Mouse (Mus musculus): ENCODE data around the gene Naglu. TPM values are rescaled to one million over a fixed set of nuclear protein-coding genes. Genes with fewer than 3 reads are reported as not detected.

Gene Naglu
- total RNA-seq, 2 experiments from 2014 or later: 9.1 to 10.1 TPM

GRCm38 (mm10) chr11:101080421-101080820, 10.6 kb downstream of the Naglu start:
- intact Hi-C loops (cut with DNase I): no loop called here
- DNase-seq: no peak

DNA sequence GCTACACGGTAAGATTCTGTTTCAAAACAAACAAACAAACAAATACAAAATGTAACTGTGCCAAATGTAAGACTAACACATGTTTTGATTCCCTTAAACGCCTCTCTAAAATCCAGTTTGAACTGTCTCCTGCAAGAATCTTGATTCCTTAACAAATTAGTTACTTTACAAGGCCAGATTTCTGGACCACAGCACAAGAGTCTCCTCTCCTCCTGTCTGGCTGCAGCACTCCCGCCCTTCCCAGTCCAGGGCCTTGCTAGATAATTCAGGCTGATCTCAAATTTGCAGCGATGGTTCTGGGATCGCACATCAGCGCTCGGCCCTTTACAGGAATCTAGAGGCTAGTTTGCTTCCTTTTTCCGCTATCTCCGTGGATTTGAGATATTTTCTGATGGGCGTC, 11.8 kb downstream of the Naglu start:
- intact Hi-C loops (cut with DNase I): loop anchor here (1.0 kb wide), 2 partner anchors 11 to 92 kb away; partner anchors contain the start of gene Naglu
- DNase-seq: no peak

DNA sequence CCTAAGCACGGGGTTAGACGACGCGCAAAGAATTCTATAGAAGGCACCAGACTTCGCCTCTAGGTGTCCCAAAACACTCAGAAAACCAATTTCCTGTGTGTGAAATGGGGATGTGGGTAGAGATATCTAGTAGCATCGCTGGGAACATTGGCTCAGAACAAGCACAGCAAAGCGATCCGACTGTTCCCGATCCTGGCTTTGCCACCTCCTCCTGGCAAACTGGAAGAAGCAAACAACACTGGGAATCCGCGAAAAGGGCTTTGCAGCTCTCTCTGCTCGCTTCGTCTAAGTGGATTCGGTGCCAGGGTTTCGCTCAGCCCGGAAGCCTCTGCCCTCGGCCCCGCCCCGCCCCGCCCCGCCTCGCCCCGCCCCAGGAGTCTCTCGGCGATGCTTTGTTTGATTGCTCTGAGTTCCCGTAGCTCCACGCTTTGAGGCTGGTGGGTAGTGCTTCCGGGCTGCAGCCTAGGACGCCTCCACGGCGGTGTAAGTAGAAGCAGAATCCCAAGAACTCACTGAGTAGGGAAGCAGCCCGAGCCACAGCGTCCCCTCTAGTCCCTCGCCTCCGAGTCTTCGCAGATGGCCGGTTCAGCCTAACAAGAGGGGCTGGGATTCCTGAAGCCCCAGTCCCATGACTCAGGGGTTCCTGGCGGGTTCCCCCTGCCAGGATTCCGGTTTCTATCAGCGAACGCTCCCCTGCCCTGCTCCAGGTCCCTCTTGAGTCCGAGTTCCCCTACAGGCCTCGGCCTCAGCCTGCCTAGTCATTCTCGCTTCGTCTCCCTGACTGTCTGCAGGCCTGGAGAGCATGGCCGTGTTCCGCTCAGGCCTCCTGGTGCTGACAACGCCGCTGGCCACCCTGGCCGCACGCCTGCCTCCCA, 12.6 kb downstream of the Naglu start, which contains the start of gene Coasy:
TSS of gene Coasy (plus strand) at position 358 of the 875 bp plus-strand sequence.
- intact Hi-C loops (cut with DNase I): loop anchor here (1.0 kb wide), 1 partner anchor 91 kb away; no protein-coding TSS in a partner anchor
- peak; percentile 78 to 88 for DNase-seq

DNA sequence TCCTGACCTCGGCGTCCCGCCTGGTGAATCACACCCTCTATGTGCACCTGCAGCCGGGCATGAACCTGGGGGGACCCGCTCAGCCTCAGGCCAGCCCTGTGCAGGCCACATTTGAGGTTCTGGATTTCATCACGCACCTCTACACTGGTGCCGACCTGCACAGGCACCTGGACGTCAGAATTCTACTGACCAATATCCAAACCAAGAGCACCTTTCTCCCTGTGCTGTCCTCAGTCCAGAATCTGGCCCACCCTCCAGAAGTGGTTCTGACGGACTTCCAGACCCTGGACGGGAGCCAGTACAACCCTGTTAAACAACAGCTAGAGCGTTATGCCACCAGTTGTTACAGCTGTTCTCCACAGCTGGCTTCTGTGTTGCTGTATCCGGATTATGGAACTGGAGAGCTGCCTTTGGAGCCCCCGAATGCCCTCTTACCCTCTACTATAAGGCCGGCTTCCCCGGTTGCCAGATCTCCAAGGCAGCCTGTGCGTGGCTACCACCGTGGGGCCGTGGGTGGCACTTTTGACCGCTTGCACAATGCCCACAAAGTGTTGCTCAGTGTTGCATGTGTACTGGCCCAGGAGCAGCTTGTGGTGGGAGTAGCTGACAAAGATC, 13.4 kb downstream of the Naglu start:
- DNase-seq: no peak
- intact Hi-C loops (cut with DNase I): no loop called here

- DNase-seq: no peak
- intact Hi-C loops (cut with DNase I): no loop called here
Measured at GRCm38 (mm10) chr11:101084246-101084645, 14.4 kb downstream of the Naglu start.

DNA sequence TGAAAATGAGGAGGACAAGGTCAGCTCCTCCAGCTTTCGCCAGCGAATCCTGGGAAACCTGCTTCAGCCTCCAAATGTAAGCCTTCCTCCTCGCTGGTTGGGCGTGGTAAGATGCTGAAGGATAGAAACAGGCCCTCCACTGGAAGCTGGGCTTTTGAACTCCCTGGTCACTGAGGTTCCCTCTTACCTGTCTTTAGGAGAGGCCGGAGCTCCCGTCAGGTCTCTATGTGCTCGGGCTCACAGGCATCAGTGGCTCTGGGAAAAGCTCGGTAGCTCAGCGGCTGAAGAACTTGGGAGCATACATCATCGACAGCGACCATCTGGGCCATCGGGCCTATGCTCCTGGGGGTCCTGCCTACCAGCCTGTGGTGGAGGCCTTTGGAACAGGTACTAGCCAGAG, 15.0 kb downstream of the Naglu start:
- intact Hi-C loops (cut with DNase I): no loop called here
- no peak for DNase-seq

DNA sequence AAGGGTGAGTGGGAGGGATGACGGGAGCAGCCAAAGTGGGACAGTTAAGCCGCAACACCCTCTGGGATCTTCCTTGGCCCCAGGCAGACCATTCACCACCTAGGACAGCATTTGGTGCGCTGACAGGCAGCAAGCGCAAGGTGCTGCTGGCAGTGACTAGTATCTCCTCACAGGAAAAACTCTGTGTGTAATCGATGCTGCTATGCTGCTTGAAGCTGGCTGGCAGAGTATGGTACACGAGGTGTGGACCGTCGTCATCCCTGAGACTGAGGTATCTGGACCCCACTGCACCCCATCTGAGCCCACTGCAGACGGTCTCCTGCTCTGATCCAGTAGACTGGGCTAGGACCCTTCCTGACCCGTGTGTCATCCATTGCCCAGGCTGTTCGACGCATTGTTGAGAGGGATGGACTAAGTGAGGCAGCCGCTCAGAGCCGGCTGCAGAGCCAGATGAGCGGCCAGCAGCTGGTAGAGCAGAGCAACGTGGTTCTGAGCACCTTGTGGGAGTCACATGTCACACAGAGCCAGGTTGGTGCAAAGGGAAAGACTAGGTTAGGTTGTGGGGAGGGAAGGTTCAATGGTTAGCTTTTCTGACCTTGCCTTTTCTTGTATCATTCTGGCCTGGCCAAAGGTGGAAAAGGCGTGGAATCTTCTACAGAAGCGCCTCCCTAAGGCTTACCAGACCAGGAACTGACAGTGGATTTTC, 16.0 kb downstream of the Naglu start:
- no peak for DNase-seq
- intact Hi-C loops (cut with DNase I): no loop called here

GRCm38 (mm10) chr11:101086323-101086674, 16.5 kb downstream of the Naglu start:
- intact Hi-C loops (cut with DNase I): no loop called here
- DNase-seq: no peak

GRCm38 (mm10) chr11:101086756-101087681, 17.2 kb downstream of the Naglu start, which contains the start of gene Mlx:
Gene Mlx, plus strand, starts transcription at chr11:101087277.
- peak; percentile 85 to 88 for DNase-seq
- intact Hi-C loops (cut with DNase I): no loop called here

DNA sequence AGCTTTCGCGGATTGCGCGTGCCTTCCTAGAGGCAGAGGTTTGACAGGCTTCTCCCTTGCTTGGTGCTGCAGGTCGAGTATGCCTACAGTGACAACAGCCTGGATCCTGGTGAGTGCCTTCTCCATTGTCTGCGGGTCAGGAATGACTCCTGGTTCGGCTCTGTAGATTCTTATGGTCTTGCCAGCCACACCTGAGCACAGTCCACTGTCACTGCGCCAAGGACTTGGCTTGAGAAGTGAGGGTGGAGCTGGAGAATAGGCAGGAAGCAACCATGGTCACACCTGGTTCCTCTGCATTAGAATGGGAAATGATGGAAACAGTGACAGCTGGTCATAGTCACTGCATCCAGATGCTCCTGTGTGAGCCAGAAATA, 17.9 kb downstream of the Naglu start:
- intact Hi-C loops (cut with DNase I): no loop called here
- no peak for DNase-seq

DNA sequence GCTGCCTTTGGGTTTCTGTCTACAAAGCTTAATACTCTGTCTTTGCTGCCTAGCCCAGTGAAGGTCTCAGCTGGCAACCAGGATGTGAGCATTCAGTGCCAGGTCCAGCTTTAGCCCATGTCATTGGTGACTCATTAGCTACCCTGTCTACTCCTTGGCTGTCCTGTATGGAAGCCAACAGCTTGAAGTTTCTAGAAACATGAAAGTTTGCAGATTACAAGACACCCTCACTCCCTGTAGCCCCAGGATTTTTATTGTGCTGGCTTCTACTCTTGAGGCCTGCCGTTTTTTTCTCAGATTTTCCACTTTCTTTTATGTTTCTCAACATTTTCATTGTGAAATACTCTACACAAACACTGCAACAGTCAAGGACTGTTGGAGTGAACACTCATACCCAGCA, 20.1 kb downstream of the Naglu start:
- intact Hi-C loops (cut with DNase I): no loop called here
- DNase-seq: no peak

DNA sequence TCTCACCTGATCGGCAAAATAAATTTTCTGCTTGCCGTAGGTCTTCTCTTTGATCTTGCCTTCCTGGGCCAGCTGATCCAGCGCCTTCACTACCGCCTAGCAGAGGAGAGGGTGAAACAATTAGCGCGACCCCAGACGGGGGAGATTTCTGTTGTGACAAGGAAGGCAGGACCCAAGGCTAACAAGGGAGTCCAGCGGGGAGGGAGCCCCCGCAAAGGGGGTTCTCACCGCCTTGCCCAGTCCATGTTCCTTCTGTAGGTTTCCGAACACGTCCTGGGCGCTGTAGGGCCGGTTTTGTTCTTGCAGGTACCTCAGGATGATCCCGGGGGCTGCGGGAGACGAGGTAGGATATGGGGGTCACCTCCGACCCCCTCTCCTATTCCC, 25.1 kb downstream of the Naglu start:
- DNase-seq: no peak
- intact Hi-C loops (cut with DNase I): loop anchor here (1.0 to 5.0 kb wide), 2 partner anchors 78 to 207 kb away; partner anchors contain the start of gene Becn1

- peak; percentile 94 to 96 for DNase-seq
- intact Hi-C loops (cut with DNase I): loop anchor here (1.0 to 5.0 kb wide), 3 partner anchors 23 to 207 kb away; partner anchors contain the start of genes Becn1, Retreg3 and Tubg1
Measured at GRCm38 (mm10) chr11:101095314-101096024, 25.7 kb downstream of the Naglu start, which contains the start of gene Psmc3ip. Gene Psmc3ip, minus strand, starts transcription at chr11:101095436.

DNA sequence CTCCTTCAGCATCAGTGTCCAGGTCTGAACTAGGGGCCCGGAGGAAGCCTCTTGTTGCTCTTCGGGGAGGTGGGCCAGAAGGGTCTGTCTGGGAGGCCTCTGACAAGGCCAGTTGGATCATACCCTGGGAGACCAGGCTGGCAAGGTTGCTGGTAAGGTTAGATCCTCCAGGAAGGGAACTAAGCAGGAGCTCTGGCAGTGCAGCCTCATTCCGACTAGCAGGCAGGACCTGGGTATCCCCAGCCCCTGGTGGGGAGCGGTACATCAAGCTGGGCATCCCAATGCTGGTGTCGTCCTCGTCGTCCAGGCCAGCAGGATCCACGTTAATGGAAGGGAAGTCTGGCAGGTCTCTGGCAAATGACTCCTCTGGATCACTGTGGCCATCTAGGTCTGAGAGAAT, 28.4 kb downstream of the Naglu start:
- DNase-seq: no peak
- intact Hi-C loops (cut with DNase I): loop anchor here (5.0 kb wide), 1 partner anchor 204 kb away; the partner anchor contains the start of gene Becn1

DNA sequence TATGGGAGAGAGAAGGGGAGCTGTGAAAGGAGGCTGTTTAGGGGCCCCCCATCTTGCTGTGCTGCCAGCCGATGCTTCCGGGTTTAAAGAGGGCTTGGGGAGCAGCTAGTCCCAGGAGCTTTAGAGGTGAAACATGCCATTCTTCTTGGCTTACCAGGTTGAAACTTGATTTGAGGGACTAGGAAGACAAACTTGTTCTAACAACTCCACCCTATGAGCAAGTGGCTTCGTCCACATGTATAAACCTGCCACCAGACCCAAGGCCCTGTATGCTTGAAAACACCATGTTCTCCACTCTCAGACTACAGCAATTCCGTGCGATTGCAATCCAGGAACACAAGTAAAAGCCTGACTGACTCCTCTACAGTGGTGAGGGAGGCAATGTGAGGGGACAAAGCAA, 33.2 kb downstream of the Naglu start:
- intact Hi-C loops (cut with DNase I): no loop called here
- no peak for DNase-seq

- intact Hi-C loops (cut with DNase I): no loop called here
- no peak for DNase-seq
Measured at GRCm38 (mm10) chr11:101109351-101109750, 39.5 kb downstream of the Naglu start.

GRCm38 (mm10) chr11:101110708-101111107, 40.9 kb downstream of the Naglu start:
- intact Hi-C loops (cut with DNase I): no loop called here
- DNase-seq: no peak

DNA sequence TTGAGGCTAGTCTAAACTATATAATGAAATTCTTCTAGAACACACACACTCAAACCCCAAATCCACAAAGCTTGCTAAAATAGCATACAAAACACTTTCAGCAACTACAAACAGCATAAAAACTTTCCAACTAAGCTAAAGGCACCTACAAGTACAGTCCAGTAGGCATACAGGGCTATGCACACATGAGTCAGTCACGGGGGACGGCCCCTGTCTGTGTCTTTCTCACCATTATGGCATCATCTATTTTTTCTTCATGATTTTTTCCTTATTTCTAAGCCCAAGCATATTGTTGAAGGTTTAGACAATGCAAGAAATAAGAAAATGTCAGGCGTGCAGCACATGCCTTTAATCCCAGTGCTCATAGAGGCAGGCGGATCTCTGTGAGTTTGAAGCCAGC, 41.4 kb downstream of the Naglu start:
- no peak for DNase-seq
- intact Hi-C loops (cut with DNase I): no loop called here

DNA sequence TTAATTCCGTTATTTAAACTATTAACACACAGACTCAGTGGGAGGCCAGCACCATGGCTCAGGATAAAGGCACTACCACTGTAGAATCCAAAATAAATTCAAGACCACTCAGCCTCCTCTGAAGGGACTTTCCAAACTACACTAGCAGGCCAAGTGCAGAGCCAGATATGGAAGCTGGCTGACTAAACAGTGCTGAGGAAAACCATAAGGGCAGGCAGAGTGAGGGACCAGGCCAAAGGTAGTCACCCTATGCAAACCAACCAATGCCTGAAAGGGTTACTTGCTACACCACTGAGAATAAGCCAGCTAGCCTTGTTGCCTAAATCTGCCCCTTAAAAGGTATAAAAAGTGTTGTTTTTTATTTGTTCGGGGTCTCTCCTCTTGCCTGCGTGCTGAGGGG, 42.4 kb downstream of the Naglu start:
- intact Hi-C loops (cut with DNase I): no loop called here
- DNase-seq: no peak
